Mouse (Mus musculus) monocyte, adult 2 months (primary cell): ENCODE measurements around the gene Traf3ip3.
A peak's percentile ranks its signal among the peaks of the same experiment; 100 is the strongest.

Experiments used
- DNase-seq, 2 experiments: peaks; one replicate each; pipeline ENCODE4 v3.0.0; 2022; ENCODE audit warnings: low spot score in 2 of 2, low read depth in 1 of 2

Gene Traf3ip3

DNA sequence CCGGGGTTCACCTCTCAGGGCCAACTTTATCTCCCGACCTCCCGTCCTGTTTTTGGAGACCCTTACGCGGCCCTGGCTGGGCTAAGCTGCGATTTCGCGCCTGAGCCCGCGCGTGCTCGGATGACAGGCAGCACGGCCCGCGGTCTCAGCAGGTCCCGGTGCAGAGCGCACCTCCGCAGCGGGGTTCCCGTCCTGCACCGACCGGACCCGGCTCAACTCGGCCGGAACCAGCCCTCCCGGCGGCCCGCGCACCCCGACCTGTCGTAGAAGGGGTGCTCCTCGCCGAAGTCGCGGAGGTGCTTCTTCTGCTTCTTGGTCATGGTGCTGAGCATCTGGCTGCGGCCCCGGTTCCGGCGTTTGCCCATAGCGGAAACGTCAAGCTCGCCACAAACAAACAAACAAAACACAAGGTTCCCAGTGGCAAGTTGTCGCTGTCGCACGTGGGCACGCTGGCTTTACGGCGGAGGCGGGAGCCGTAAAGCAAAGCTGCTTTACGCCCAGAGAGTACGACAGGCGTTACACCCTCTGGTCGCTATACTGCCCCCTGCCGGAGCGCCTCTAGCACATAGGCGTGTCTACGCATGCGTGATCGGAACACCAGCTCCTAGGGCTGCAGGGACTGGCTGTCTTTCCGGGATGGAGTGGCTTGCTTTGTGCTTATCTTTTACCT, 71.6 kb downstream of the Traf3ip3 start, which contains the start of gene Diexf:
Diexf (minus strand) TSS at position 487 of the 670 bp plus-strand sequence.
- DNase-seq, result peak; percentile 88 to 92

DNA sequence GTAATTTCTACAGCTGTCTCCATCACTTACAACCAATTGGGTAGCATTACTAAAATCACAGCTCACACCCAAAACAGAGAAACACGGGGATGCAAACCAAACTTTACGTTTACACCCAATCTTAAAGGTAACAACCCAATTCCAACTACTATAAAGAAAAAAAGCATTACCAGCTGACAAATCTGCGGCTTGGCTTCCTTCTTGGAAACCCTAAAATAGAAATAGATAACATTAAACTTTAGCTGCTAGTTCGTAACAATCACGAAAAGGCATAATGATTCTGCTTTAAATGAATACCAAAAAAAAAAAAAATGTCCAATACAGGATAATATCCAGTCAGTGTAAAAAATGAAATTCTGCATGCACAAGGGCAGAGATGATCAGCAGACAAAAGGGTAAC, 72.2 kb downstream of the Traf3ip3 start:
- no peak for DNase-seq

GRCm38 (mm10) chr1:193128055-193128454, 73.4 kb downstream of the Traf3ip3 start:
- DNase-seq, result no peak

DNA sequence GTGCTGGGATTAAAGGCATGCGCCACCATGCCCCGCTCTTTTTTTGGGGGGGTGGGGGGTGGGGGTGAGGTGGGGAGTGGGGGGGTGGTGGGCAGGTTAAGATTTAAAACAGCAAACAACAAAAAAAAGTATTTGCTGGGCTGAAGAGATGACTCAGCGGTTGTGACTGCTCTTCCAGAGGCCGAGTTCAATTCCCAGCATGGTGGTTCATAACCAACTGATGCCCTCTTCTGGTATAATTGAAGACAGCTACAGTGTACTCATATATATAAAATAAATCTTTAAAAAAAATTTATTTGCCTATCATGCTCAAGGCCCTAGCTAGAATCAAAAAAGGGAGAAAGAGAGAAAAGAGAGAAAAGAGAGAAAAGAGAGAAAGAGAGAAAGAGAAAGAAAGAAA, 75.7 kb downstream of the Traf3ip3 start:
- DNase-seq, result no peak
